Mouse (Mus musculus) small intestine, adult 2 months (tissue): Measurements from ENCODE around the gene Clic3.

Experiments
- CTCF ChIP-seq: fragments of 200-500 bp; IDR thresholded peaks from 2 replicates; pipeline ENCODE4 v1.5.1; 2012; ENCODE audit warnings: low read depth, mild to moderate bottlenecking, control low read depth, inconsistent platforms, low read length, moderate library complexity, mixed read lengths; ENCODE audit not compliant: insufficient replicate concordance, insufficient read length; ENCODE audit errors: extremely low read depth
- POLR2A ChIP-seq: fragments of 200-500 bp; IDR thresholded peaks from 2 replicates; pipeline ENCODE4 v1.6.1; 2012; ENCODE audit warnings: low read depth, mild to moderate bottlenecking, control low read depth, inconsistent platforms, low read length, moderate library complexity

GRCm38 (mm10) chr2:25506964-25507363 lies 50.3 kb downstream of the Clic3 start:
- TF ChIP-seq POLR2A (no peak), CTCF (peak; percentile 18; the same call in 1 of the 2 replicates)
